Mouse (Mus musculus) ES-Bruce4 (cell line): ENCODE measurements around the gene Npw. TPM values are rescaled to one million over a fixed set of nuclear protein-coding genes. Genes with fewer than 3 reads are reported as not detected.
A peak's percentile ranks its signal among the peaks of the same experiment; 100 is the strongest.

Source experiments
- H3K27ac ChIP-seq: 2 replicates; pipeline ENCODE4 v1.5.1; 2012; ENCODE audit warnings: low read length, inconsistent platforms; ENCODE audit not compliant: insufficient read depth
- H3K27me3 ChIP-seq: 2 replicates; pipeline ENCODE4 v1.6.1; 2012; ENCODE audit warnings: mild to moderate bottlenecking, low read length, inconsistent platforms; ENCODE audit not compliant: control insufficient read depth, poor library complexity, insufficient read depth, severe bottlenecking
- H3K36me3 ChIP-seq: 2 replicates; pipeline ENCODE4 v1.6.1; 2012; ENCODE audit warnings: inconsistent platforms, mild to moderate bottlenecking, low read length, moderate library complexity; ENCODE audit not compliant: control insufficient read depth, poor library complexity, insufficient read depth, severe bottlenecking
- H3K4me1 ChIP-seq: one replicate; pipeline ENCODE4 v1.8.1; 2011; ENCODE audit warnings: low read length; ENCODE audit not compliant: control insufficient read depth, insufficient read depth
- H3K4me3 ChIP-seq: 2 replicates; pipeline ENCODE4 v1.5.1; 2011; ENCODE audit warnings: low read depth, mild to moderate bottlenecking, low read length
- H3K9ac ChIP-seq: 2 replicates; pipeline ENCODE4 v1.6.1; 2012; ENCODE audit warnings: low read depth, mild to moderate bottlenecking, inconsistent platforms; ENCODE audit not compliant: poor library complexity, severe bottlenecking
- H3K9me3 ChIP-seq: replicated peaks from 2 replicates; pipeline ENCODE4 v1.6.1; 2012; ENCODE audit warnings: mild to moderate bottlenecking, low read length, inconsistent platforms; ENCODE audit not compliant: control insufficient read depth, poor library complexity, insufficient read depth, severe bottlenecking
- CTCF ChIP-seq: IDR thresholded peaks from one replicate; pipeline ENCODE4 v1.8.1; 2011; ENCODE audit warnings: low read depth, low read length
- EP300 ChIP-seq: IDR thresholded peaks from 2 replicates; pipeline ENCODE4 v1.6.1; 2011; ENCODE audit warnings: low read depth, low read length; ENCODE audit not compliant: insufficient read depth
- POLR2A ChIP-seq: IDR thresholded peaks from one replicate; pipeline ENCODE4 v1.8.1; 2011; ENCODE audit warnings: low read length; ENCODE audit not compliant: insufficient read depth
- polyA plus RNA-seq: library from polyadenylated mRNA; stranded (reverse); fragments of >200 nt; gene quantifications from 2 replicates; pipeline ENCODE4 v1.2.4, GENCODE M21; 2011; ENCODE audit warnings: low read depth; ENCODE audit not compliant: missing spikeins, insufficient read depth, insufficient read length

Npw gene
- polyA plus RNA-seq, 1 experiment = 1.6 TPM

- TF ChIP-seq CTCF = no peak
- no peak for TF ChIP-seq EP300
- no peak for TF ChIP-seq POLR2A
- Histone ChIP-seq H3K36me3 (peaks cover 8% of the 10 kb centered on the region), H3K9me3 (no peaks in the 10 kb centered on the region), H3K4me3 (peak within 1 kb of the TSS; percentile 86), H3K4me1 (no peaks in the 10 kb centered on the region), H3K9ac (peak within 1 kb of the TSS; percentile 83), H3K27me3 (no peaks in the 10 kb centered on the region), H3K27ac (no peak within 1 kb of the TSS)
These were observed 31.2 kb upstream of the Npw start, which contains the start of gene Syngr3 for GRCm38 (mm10) chr17:24689251-24690081. TSS of gene Syngr3 (minus strand) at chr17:24689955.

DNA sequence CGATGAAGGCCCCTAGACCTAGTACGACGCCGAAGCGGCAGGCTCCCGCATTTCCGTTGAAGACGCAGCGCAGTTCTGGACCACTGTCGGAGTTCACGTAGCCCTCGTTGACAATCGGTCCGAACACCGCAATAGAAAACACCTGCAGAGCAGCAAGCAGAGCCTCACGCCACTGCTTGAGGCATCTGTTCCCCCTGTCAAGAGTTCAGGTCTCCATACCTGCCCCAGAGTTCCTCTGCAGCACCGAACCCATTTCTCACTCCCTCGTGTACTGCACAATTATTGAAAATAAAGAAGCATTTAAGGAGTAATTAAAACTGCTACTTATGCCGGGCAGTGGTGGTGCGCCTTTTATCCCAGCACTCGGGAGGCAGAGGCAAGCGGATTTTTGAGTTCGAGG is 29.3 kb upstream of the Npw start:
- Histone ChIP-seq H3K27me3 (no peaks in the 10 kb centered on the region), H3K4me3 (peak overlapping the region; percentile 40), H3K36me3 (peaks cover under 1% of the 10 kb centered on the region), H3K9ac (no peak overlapping the region), H3K9me3 (no peaks in the 10 kb centered on the region), H3K27ac (no peak overlapping the region), H3K4me1 (no peaks in the 10 kb centered on the region)
- TF ChIP-seq POLR2A = no peak
- no peak for TF ChIP-seq EP300
- TF ChIP-seq CTCF = no peak

DNA sequence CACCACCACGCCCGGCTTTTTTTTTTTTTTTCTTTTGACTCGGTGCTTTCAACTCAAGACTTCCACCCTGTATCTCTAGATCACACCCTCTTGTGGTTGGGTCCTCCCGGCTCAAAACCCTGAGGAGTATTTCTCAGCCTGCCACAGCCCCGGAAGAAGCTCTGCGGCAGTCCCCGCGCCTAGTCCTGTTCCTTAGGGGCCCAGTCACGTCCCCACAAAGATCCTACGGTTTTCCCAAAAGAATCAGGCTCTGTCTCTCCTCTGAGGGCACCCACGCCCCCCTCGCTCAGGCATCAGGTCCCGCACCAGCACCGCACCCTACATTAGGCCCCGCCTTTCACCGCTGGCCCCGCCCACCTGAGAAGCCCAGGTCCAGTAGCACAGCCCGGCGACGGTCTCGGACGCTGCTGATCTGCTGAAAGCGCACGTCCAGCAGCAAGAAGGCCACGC is 28.9 kb upstream of the Npw start:
- Histone ChIP-seq H3K9ac (no peak overlapping the region), H3K27me3 (no peaks in the 10 kb centered on the region), H3K9me3 (no peaks in the 10 kb centered on the region), H3K4me1 (no peaks in the 10 kb centered on the region), H3K4me3 (peak overlapping the region; percentile 40), H3K27ac (no peak overlapping the region), H3K36me3 (no peaks in the 10 kb centered on the region; the same call in 1 of the 2 replicates)
- TF ChIP-seq POLR2A = no peak
- TF ChIP-seq EP300 = no peak
- no peak for TF ChIP-seq CTCF

DNA sequence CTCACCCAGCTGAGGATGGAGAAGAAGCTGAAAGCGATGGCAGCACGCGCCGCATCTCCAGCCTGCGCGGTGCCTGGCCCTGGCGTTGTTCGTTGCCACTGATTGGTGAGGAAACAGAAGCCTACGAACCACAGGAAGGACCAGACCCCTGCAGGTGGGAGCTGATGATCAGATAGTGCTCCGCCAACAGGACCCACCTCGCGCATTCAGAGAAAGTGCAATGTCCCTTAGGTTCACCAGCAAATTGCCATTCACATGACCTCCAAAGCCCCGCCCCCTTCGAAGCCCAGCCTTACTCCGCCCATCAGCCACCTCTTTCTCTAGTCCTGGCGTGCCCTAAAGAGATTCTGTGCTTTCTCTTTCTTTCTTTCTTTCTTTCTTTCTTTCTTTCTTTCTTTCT is 28.3 kb upstream of the Npw start:
- Histone ChIP-seq H3K9ac (peak overlapping the region; percentile 22), H3K36me3 (no peaks in the 10 kb centered on the region), H3K27ac (no peak overlapping the region), H3K9me3 (no peaks in the 10 kb centered on the region), H3K27me3 (no peaks in the 10 kb centered on the region), H3K4me1 (no peaks in the 10 kb centered on the region), H3K4me3 (peak overlapping the region; percentile 74)
- TF ChIP-seq CTCF (no peak), POLR2A (peak; percentile 67), EP300 (no peak)

DNA sequence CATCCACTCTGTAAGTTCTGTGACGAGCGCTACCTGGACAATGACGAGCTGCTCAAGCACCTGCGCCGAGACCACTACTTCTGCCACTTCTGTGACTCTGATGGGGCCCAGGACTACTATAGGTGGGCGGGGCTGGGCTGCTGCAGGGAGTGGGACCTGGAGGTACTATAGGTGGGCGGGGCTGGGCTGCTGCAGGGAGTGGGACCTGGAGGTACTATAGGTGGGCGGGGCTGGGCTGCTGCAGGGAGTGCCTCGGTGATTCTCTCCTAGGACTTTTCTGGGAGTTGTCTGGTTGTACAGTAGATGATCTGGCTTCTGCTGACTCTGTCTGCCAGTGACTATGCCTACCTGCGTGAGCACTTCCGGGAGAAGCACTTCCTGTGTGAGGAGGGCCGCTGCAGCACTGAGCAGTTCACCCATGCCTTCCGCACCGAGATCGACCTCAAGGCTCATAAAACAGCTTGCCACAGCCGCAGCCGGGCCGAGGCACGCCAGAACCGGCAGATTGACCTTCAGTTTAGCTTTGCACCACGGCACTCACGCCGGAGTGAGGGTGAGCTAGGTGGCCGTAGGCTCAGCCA is 19.3 kb upstream of the Npw start:
- no peak overlapping the region for H3K27ac ChIP-seq
- peaks cover 4% of the 10 kb centered on the region for H3K4me1 ChIP-seq
- H3K4me3 ChIP-seq = no peak overlapping the region
- H3K9ac ChIP-seq = no peak overlapping the region
- no peaks in the 10 kb centered on the region for H3K9me3 ChIP-seq
- H3K36me3 ChIP-seq = peaks cover 42% of the 10 kb centered on the region
- no peaks in the 10 kb centered on the region for H3K27me3 ChIP-seq
- TF ChIP-seq POLR2A = no peak
- TF ChIP-seq CTCF = no peak
- TF ChIP-seq EP300 = no peak

DNA sequence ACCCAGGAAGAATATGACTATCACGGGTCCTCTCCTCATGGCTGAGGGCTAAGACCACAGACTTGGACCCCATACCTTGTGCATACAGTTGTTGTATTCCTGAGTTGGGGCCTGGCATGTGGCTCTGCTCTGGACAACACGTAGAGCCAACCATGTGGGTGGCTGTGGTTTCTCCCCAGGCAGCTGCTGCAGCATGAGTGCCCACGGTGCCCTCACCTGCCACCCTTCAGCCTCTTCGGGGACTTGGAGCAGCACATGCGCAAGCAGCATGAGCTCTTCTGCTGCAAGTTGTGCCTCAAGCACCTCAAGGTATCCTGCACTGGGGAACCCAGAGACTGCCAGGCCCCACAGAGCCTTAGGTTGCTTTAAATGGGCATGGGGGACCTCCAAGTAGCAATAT is 18.6 kb upstream of the Npw start:
- H3K36me3 ChIP-seq = peaks cover 42% of the 10 kb centered on the region
- H3K9ac ChIP-seq = no peak overlapping the region
- H3K27me3 ChIP-seq = no peaks in the 10 kb centered on the region
- TF ChIP-seq CTCF (no peak), EP300 (no peak), POLR2A (no peak)
- H3K9me3 ChIP-seq = no peaks in the 10 kb centered on the region
- no peak overlapping the region for H3K27ac ChIP-seq
- H3K4me1 ChIP-seq = peaks cover 4% of the 10 kb centered on the region
- no peak overlapping the region for H3K4me3 ChIP-seq
